Mouse (Mus musculus): Measurements from ENCODE around the gene H2-M10.3.
"Not testable (repeated sequence)": the region's sequence is repeated elsewhere in the genome, so short reads cannot be mapped to it uniquely, and the experiment has no call there.

The H2-M10.3 gene

GRCm38 (mm10) chr17:36368317-36368716, at the start of gene H2-M10.3:
H2-M10.3 (minus strand) TSS chr17:36368417.
- not testable (repeated sequence) for DNase-seq (ENCODE audit: low spot score)

- no peak for DNase-seq (ENCODE audit: low spot score)
Measured at GRCm38 (mm10) chr17:36417416-36417815, 49.2 kb upstream of the H2-M10.3 start.

- DNase-seq (ENCODE audit: low spot score) = no peak
Measured at GRCm38 (mm10) chr17:36415407-36415806, 47.2 kb upstream of the H2-M10.3 start.

GRCm38 (mm10) chr17:36414361-36414760, 46.1 kb upstream of the H2-M10.3 start:
- no peak for DNase-seq (ENCODE audit: low spot score)

- DNase-seq (ENCODE audit: low spot score) = no peak
Measured at GRCm38 (mm10) chr17:36389907-36390306, 21.7 kb upstream of the H2-M10.3 start.

- DNase-seq (ENCODE audit: low spot score) = not testable (repeated sequence)
Measured at GRCm38 (mm10) chr17:36362404-36362803, 5.8 kb downstream of the H2-M10.3 start.

- DNase-seq (ENCODE audit: low spot score) = peak; percentile 34
Measured at GRCm38 (mm10) chr17:36357512-36357911, 10.7 kb downstream of the H2-M10.3 start.

GRCm38 (mm10) chr17:36355763-36356162, 12.5 kb downstream of the H2-M10.3 start:
- no peak for DNase-seq (ENCODE audit: low spot score)

- DNase-seq (ENCODE audit: low spot score) = peak; percentile 70
Measured at GRCm38 (mm10) chr17:36355343-36355742, 12.9 kb downstream of the H2-M10.3 start.

- DNase-seq (ENCODE audit: low spot score) = no peak
Measured at GRCm38 (mm10) chr17:36326055-36326454, 42.2 kb downstream of the H2-M10.3 start, which contains the start of gene H2-M10.1. H2-M10.1 (minus strand) TSS chr17:36326155.

GRCm38 (mm10) chr17:36315689-36316253, 52.4 kb downstream of the H2-M10.3 start:
- no peak for DNase-seq (ENCODE audit: low spot score)

- peak; percentile 72 for DNase-seq (ENCODE audit: low spot score)
Measured at GRCm38 (mm10) chr17:36315041-36315688, 53.1 kb downstream of the H2-M10.3 start.

Data from left cerebral cortex, adult 11 months (tissue).